Mouse (Mus musculus): Measurements from ENCODE around the gene Il6.

DNA sequence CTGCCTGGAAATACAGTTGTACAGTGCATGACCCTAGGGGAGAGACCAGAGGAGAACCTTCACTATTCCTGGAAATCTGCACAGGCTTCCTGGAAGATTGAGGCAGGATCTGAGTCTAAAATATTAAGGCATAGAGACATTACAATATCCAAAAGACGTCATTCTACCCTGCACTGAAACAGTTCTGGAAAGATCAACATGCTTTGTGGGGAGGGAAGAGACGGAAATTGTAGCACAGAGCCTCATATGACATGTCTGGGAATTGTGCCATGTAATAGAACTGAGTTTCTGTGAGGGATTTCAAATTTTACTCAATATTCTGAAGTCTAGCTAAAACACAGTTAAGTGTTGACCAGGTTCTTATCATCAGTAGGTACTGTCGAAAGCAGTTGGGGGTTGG lies 12.0 kb upstream of the Il6 start:
- TF ChIP-seq CTCF (IDR thresholded peaks at IDR 0.05; ENCODE audit: borderline replicate concordance, insufficient read depth, low read length) (no peak), POLR2A (IDR thresholded peaks at IDR 0.05; ENCODE audit: low read depth, low read length) (no peak)

All from embryonic fibroblast, embryonic 13.5 days (primary cell).